Mouse (Mus musculus): ENCODE data around the gene Gm28729.
"Not testable (repeated sequence)": the region's sequence is repeated elsewhere in the genome, so short reads cannot be mapped to it uniquely, and the experiment has no call there.

Gene Gm28729

GRCm38 (mm10) chr9:96524972-96525506, at the start of gene Gm28729:
Gm28729 (minus strand) TSS chr9:96525264.
- no peak for DNase-seq (ENCODE audit: low spot score)

GRCm38 (mm10) chr9:96573252-96573651, 48.2 kb upstream of the Gm28729 start:
- peak; percentile 54 for DNase-seq (ENCODE audit: low spot score)

- no peak for DNase-seq (ENCODE audit: low spot score)
Observed at GRCm38 (mm10) chr9:96572754-96573153, 47.7 kb upstream of the Gm28729 start.

DNA sequence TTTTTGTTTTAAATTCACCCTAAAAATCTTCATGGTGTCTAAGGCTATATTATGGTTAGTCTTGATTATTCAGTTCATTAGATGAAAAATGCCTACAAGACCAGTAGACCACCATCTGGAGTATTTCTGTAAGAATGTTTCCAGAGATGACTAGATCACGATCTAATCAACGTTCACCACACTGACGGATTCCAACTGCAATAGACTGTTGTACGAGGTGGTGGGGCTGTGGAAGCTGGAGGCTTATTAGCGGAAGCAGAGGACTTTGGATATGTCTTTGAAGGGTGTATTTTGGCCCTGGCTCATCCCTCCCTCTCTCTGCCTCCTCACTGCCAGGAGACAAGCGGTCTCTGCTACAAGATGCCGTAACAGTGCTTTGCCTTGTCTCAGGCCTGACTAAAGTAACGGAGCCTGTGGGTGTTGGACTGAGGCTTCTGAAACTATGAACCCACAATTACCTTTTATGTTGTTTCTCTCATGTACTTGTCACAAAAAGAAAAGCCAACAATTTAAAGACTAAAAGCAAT, 41.5 kb upstream of the Gm28729 start:
- DNase-seq (ENCODE audit: low spot score) = no peak

GRCm38 (mm10) chr9:96563501-96563900, 38.4 kb upstream of the Gm28729 start:
- no peak for DNase-seq (ENCODE audit: low spot score)

DNA sequence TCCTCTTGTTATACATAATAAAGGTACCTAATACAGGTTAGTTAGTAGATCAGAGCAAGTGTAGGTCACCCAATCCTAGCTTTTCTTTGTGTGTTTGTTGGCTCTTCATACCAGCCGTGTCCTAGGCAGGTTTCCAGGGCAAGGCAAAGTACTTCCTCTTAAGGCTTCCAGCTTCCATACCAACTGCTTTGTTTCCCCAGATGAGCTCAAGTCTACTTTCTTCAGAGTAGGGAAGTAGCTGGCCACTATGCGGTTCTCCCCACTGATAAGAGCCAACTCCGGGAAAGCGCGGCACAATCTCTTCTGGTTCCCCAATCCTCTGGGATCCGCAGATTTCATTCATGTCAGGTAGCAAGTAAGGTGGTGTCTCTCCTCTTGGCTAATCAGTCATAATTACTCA, 34.1 kb upstream of the Gm28729 start:
- no peak for DNase-seq (ENCODE audit: low spot score)

- DNase-seq (ENCODE audit: low spot score) = no peak
Observed at GRCm38 (mm10) chr9:96558594-96558993, 33.5 kb upstream of the Gm28729 start.

DNA sequence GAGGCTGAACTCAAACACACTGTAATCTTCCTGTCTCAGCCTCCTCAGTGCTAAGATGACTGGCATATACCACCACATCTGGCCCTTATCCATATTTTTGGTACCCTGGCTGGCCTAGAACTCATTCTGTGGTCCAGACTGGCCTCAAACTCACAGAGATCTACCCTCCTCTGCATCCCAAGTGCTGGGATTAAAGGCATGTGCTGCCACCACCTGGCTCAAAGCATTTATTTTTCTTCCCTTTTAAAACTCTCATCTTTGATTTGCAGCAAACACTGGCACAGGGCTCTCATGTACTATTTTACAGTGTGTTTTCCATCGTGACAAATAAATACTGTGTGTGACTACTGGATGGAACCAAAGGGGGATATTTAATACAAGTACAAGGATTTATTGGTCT, 29.0 kb upstream of the Gm28729 start:
- DNase-seq (ENCODE audit: low spot score) = no peak

DNA sequence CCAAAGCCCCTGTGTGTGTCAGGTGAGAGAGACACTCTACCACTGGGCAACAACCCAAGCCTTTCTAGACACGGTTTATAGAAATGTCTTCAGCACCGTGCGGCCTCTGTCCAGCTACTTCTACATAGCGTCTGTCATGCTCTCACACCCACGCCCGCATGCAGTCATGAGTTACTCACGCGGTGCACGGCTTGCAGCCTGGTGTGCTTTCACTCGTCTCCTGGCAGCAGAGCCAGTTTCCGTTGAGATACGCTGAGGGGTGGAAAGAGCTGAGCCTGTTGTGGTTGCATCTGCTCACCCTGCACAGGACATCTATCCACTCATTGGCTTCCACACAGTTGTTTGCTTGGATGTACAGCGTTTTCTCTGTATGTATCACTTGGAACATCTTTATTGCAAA, 20.3 kb upstream of the Gm28729 start:
- DNase-seq (ENCODE audit: low spot score) = no peak

- DNase-seq (ENCODE audit: low spot score) = peak; percentile 83
Observed at GRCm38 (mm10) chr9:96543643-96544640, 18.9 kb upstream of the Gm28729 start.

GRCm38 (mm10) chr9:96538916-96539315, 13.9 kb upstream of the Gm28729 start:
- DNase-seq (ENCODE audit: low spot score) = peak; percentile 8

DNA sequence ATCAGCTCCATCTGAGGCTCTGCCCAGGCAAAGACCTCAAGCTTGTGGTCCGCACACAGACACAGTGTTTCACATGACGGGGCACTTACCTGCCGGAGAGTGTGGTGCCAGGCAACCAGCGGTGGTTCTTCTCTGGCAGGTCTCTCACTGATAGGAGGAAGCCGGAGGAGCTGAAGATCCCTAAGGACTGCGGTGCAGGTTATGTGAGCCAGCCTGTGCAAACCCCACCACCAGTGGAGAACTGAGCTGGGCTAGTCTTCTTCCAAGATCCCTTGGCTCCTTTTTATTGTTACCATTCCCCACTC, 12.5 kb upstream of the Gm28729 start:
- no peak for DNase-seq (ENCODE audit: low spot score)

- peak; percentile 75 for DNase-seq (ENCODE audit: low spot score)
Observed at GRCm38 (mm10) chr9:96536895-96537614, 12.0 kb upstream of the Gm28729 start.

DNA sequence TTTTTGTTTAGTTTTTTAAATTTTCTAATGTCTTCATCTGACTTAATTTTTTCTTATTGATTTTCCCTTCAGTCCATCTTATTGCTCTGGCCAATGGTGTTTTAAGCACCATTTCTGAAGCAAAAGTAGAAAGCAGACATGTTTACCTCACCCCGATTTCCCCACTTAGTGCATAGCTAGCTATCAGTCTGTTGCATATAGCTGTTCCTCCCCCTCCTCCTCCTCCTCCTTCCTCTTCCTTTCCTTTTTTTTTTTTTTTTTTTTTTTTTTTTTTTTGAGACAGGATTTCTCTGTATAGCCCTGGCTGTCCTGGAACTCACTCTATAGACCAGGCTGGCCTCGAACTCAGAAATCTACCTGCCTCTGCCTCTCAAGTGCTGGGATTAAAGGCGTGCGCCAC, 11.0 kb upstream of the Gm28729 start:
- not testable (repeated sequence) for DNase-seq (ENCODE audit: low spot score)

GRCm38 (mm10) chr9:96535431-96535830, 10.4 kb upstream of the Gm28729 start:
- DNase-seq (ENCODE audit: low spot score) = no peak

- no peak for DNase-seq (ENCODE audit: low spot score)
Observed at GRCm38 (mm10) chr9:96534256-96534655, 9.2 kb upstream of the Gm28729 start.

DNA sequence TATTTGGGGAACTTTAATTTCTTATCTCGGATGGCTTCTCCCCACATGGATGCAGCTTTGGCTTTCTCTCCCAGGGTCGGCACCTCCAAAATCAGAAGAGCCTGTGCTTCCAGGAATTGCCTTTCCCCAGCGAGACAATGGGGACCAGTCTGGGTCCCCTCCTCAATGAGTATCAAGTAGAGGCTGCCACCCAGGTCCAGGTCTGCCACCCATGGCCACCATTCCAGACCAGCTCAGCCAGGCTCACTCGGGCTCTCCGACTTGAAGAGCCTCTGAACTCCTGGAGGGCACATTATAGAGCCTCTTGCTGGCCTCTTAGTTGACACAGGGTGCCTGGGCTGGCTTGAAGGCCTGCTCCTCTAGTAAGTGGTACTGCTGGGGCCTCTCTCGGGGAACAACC, 8.4 kb upstream of the Gm28729 start:
- no peak for DNase-seq (ENCODE audit: low spot score)

GRCm38 (mm10) chr9:96532531-96532930, 7.5 kb upstream of the Gm28729 start:
- no peak for DNase-seq (ENCODE audit: low spot score)

- DNase-seq (ENCODE audit: low spot score) = peak; percentile 9
Observed at GRCm38 (mm10) chr9:96530674-96531081, 5.6 kb upstream of the Gm28729 start.

DNA sequence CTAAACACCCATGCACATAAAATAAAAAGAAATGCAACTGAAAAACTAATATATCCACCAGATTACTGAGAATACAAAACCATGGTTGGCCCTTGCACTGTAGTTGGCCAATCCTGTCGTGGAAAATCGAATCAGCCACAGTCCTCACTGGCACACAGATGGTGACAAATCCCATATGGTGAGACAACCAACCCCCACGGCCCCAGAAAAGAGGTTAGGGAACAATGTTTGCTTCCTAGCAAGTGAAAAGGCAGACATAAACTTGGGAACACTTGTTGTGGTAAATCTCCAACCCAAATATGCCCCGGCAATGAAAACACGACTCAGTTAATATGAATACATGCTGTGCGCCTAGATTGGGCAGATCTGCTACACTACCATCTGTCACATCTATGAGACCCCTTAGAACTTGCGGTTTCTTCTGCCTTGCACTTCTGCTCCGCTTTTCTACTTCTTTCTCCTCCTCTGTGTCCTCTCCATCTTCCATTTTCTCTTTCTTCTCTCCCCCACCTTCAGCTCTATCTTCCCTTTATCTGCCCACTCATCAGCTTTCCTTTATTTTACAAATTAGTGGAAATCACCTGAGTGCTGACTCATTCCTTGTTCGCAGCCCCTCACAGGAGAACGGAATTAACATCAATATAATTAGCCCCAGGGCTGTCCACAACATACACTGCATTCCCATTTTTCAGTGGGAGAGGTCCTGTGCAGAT, 5.1 kb upstream of the Gm28729 start:
- no peak for DNase-seq (ENCODE audit: low spot score)

- no peak for DNase-seq (ENCODE audit: low spot score)
Observed at GRCm38 (mm10) chr9:96526011-96526410, 947 bp upstream of the Gm28729 start.

DNA sequence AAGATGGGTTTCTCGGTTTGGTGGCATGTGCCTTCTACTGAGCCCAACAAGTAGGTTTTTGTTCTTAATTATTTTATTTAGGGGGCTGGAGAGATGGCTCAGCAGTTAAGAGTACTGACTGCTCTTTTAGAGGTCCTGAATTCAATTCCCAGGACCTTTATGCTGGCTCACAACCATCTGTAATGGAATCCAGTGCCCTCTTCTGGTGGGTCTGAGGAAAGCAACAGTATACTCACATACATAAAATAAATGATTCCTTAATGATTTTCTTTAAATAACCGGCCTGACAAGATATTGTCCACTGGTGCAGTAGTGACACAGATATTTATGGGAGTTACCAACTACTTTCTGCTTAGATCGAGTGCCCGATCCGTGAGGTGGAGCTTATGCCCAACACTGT, 1.9 kb downstream of the Gm28729 start:
- DNase-seq (ENCODE audit: low spot score) = no peak

Measured in embryo, embryonic 10.5 days (tissue).